Mouse (Mus musculus) liver, embryonic 14.5 days (tissue): ENCODE data around the gene Slc51b. TPM values are rescaled to one million over a fixed set of nuclear protein-coding genes. Genes with fewer than 3 reads are reported as not detected.

Source experiments
- ATAC-seq: fragments of 200-750 bp; cut with Nextera tagmentation; 2 replicates; pipeline ENCODE4 v1.8.0; 2017; ENCODE audit warnings: moderate number of reproducible peaks, mild to moderate bottlenecking, moderate library complexity; ENCODE audit not compliant: insufficient read depth
- DNase-seq, 3 experiments: peaks; one replicate each; pipeline ENCODE4 v3.0.0-alpha.2; 2012 to 2013; ENCODE audit warnings: low read depth in 3 of 3, low spot score in 3 of 3
- H3K27ac ChIP-seq: fragments of 300-500 bp; sonication (generic); 2 replicates; pipeline ENCODE4 v1.5.1; 2014; ENCODE audit warnings: moderate library complexity, mild to moderate bottlenecking, control low read depth, inconsistent platforms
- H3K27me3 ChIP-seq: fragments of 300-500 bp; sonication (generic); 2 replicates; pipeline ENCODE4 v1.6.1; 2014; ENCODE audit warnings: mild to moderate bottlenecking, low read length, moderate library complexity; ENCODE audit not compliant: control insufficient read depth, insufficient read depth
- H3K36me3 ChIP-seq: fragments of 300-500 bp; sonication (generic); replicated peaks from 2 replicates; pipeline ENCODE4 v1.6.1; 2014; ENCODE audit warnings: low read depth; ENCODE audit not compliant: control insufficient read depth, insufficient read depth
- H3K4me1 ChIP-seq, 2 experiments: fragments of 200-500 bp in 1 of 2; fragments of 300-500 bp in 1 of 2; sonication (generic) in 1 of 2; replicated peaks; 2 replicates each; pipeline ENCODE4 v1.6.1; 2012 to 2014; ENCODE audit warnings: antibody characterized with exemption in 1 of 2, inconsistent platforms in 1 of 2, low read length in 1 of 2; ENCODE audit not compliant: control insufficient read depth in 2 of 2, insufficient read depth in 2 of 2
- H3K4me2 ChIP-seq: fragments of 300-500 bp; sonication (generic); 2 replicates; pipeline ENCODE4 v1.6.1; 2014; ENCODE audit warnings: low read depth, mild to moderate bottlenecking, control low read depth, moderate library complexity
- H3K4me3 ChIP-seq, 2 experiments: fragments of 200-500 bp in 1 of 2; fragments of 300-500 bp in 1 of 2; sonication (generic) in 1 of 2; 2 replicates each; pipeline ENCODE4 v1.5.1; 2012 to 2014; ENCODE audit warnings: low read depth in 2 of 2, low read length in 2 of 2, mild to moderate bottlenecking in 2 of 2, control low read depth in 1 of 2, inconsistent platforms in 1 of 2, moderate library complexity in 1 of 2; ENCODE audit not compliant: insufficient read depth in 1 of 2
- H3K9ac ChIP-seq: fragments of 300-500 bp; sonication (generic); replicated peaks from 2 replicates; pipeline ENCODE4 v1.6.1; 2014; ENCODE audit warnings: mild to moderate bottlenecking, control low read depth, moderate library complexity
- H3K9me3 ChIP-seq: fragments of 300-500 bp; sonication (generic); 2 replicates; pipeline ENCODE4 v1.6.1; 2016; ENCODE audit warnings: low read length, mixed read lengths; ENCODE audit not compliant: control insufficient read depth
- CTCF ChIP-seq: IDR thresholded peaks from 2 replicates; pipeline ENCODE4 v1.5.1; 2016; ENCODE audit warnings: antibody characterized with exemption, low read depth, control low read depth
- EP300 ChIP-seq: IDR thresholded peaks from 2 replicates; pipeline ENCODE4 v1.6.1; 2016; ENCODE audit warnings: antibody characterized with exemption, low read depth
- WGBS: fragments of 180-500 bp; shearing (Covaris S2); extraction: QIAGEN DNeasy Blood & Tissue Kit; methylation state at CpG from one replicate; pipeline ENCODE4 v1.1.7; 2014; ENCODE audit not compliant: insufficient replicate concordance; 5-methylcytosine and 5-hydroxymethylcytosine counted together
- polyA plus RNA-seq, 2 experiments: library from polyadenylated mRNA; depleted of rRNA in 1 of 2; stranded (reverse) in 1 of 2; unstranded in 1 of 2; fragments of >200 nt; fragmentation: Nextera tagmentation in 1 of 2; extraction: Ambion mirVana in 1 of 2; gene quantifications; 2 replicates each; pipeline versions ENCODE4 v1.2.1 to v1.2.3; 2012 to 2014

Gene Slc51b
- polyA plus RNA-seq, 2 experiments = 0.04 TPM; not detected in 1

- no peak overlapping the region for H3K9ac ChIP-seq
- no peak for DNase-seq
- no peaks in the 10 kb centered on the region for H3K4me1 ChIP-seq
- H3K4me3 ChIP-seq = no peak overlapping the region
- no peak overlapping the region for H3K27ac ChIP-seq
- TF ChIP-seq CTCF = no peak
- no peak for TF ChIP-seq EP300
- H3K36me3 ChIP-seq = no peaks in the 10 kb centered on the region
- H3K9me3 ChIP-seq = no peaks in the 10 kb centered on the region
- WGBS = 52% methylated on average over 15 of the region's 15 CpGs
- no peak overlapping the region for H3K4me2 ChIP-seq
- ATAC-seq = no peak
- no peaks in the 10 kb centered on the region for H3K27me3 ChIP-seq
Measured at GRCm38 (mm10) chr9:65404331-65405183, 18.2 kb downstream of the Slc51b start.

GRCm38 (mm10) chr9:65399934-65400333 is 22.8 kb downstream of the Slc51b start:
- Histone ChIP-seq H3K4me2 (no peak overlapping the region), H3K4me3 (no peak overlapping the region), H3K36me3 (no peaks in the 10 kb centered on the region), H3K27ac (no peak overlapping the region), H3K4me1 (0 out of 4 replicates have a peak, but pooled peaks cover 0 to 3% of the 10 kb centered on the region in 2 experiments), H3K9ac (no peak overlapping the region), H3K9me3 (no peaks in the 10 kb centered on the region), H3K27me3 (no peaks in the 10 kb centered on the region)
- no peak for TF ChIP-seq EP300
- no peak for TF ChIP-seq CTCF
- 70% methylated on average over 6 of the region's 6 CpGs for WGBS
- ATAC-seq (no peak), DNase-seq (no peak)

- TF ChIP-seq EP300 = no peak
- TF ChIP-seq CTCF = no peak
Measured at GRCm38 (mm10) chr9:65398279-65398678, 24.5 kb downstream of the Slc51b start, which contains the start of gene Rasl12. TSS of gene Rasl12 (plus strand) at chr9:65398506.

GRCm38 (mm10) chr9:65394360-65394759 is 28.4 kb downstream of the Slc51b start:
- no peaks in the 10 kb centered on the region for H3K36me3 ChIP-seq
- H3K4me2 ChIP-seq = no peak overlapping the region
- ATAC-seq (no peak), DNase-seq (no peak)
- WGBS = 54% methylated on average over 2 of the region's 2 CpGs
- H3K9me3 ChIP-seq = no peaks in the 10 kb centered on the region
- peaks cover 28% of the 10 kb centered on the region for H3K27me3 ChIP-seq
- H3K4me3 ChIP-seq = no peak overlapping the region
- H3K27ac ChIP-seq = no peak overlapping the region
- 0 out of 4 replicates have a peak, but pooled peaks cover 0 to 3% of the 10 kb centered on the region in 2 experiments for H3K4me1 ChIP-seq
- TF ChIP-seq EP300 = no peak
- TF ChIP-seq CTCF = no peak
- H3K9ac ChIP-seq = no peak overlapping the region

More at GRCm38 (mm10) chr9:65398279-65398678, 24.5 kb downstream of the Slc51b start, which contains the start of gene Rasl12:
- Histone ChIP-seq H3K36me3 (no peaks in the 10 kb centered on the region), H3K9ac (no peak within 1 kb of the TSS), H3K9me3 (no peaks in the 10 kb centered on the region), H3K27ac (no peak within 1 kb of the TSS), H3K4me2 (peak within 1 kb of the TSS; percentile 53), H3K27me3 (no peaks in the 10 kb centered on the region), H3K4me1 (0 out of 4 replicates have a peak, but pooled peaks cover 0 to 3% of the 10 kb centered on the region in 2 experiments), H3K4me3 (peak within 1 kb of the TSS; percentile 10 to 25; a peak in 3 of 4 replicates)
- peak in 1 of 3 experiments; percentile 19 for DNase-seq
- peak; percentile 33; the same call in 1 of the 2 replicates for ATAC-seq
- WGBS = under 1% methylated on average over 24 of the region's 24 CpGs

- no peak for ATAC-seq
- H3K27ac ChIP-seq = no peak overlapping the region
- TF ChIP-seq CTCF (no peak), EP300 (no peak)
Measured at GRCm38 (mm10) chr9:65393606-65394005, 29.1 kb downstream of the Slc51b start.

More at GRCm38 (mm10) chr9:65393606-65394005, 29.1 kb downstream of the Slc51b start:
- 43% methylated on average over 2 of the region's 2 CpGs for WGBS
- no peak overlapping the region for H3K9ac ChIP-seq
- no peaks in the 10 kb centered on the region for H3K9me3 ChIP-seq
- H3K4me2 ChIP-seq = no peak overlapping the region
- peaks cover 28% of the 10 kb centered on the region for H3K27me3 ChIP-seq
- 0 out of 4 replicates have a peak, but pooled peaks cover 0 to under 1% of the 10 kb centered on the region in 2 experiments for H3K4me1 ChIP-seq
- no peak overlapping the region for H3K4me3 ChIP-seq
- no peaks in the 10 kb centered on the region for H3K36me3 ChIP-seq
- DNase-seq = no peak
